Mouse (Mus musculus): ENCODE data around the gene Tiam1.
A peak's percentile ranks its signal among the peaks of the same experiment; 100 is the strongest.

Gene Tiam1

GRCm38 (mm10) chr16:89946816-89947215, 196.8 kb downstream of the Tiam1 start:
- no peak for DNase-seq

GRCm38 (mm10) chr16:89944604-89945283, 198.8 kb downstream of the Tiam1 start:
- DNase-seq: peak; percentile 50

GRCm38 (mm10) chr16:89944050-89944449, 199.5 kb downstream of the Tiam1 start:
- DNase-seq: peak; percentile 66

GRCm38 (mm10) chr16:89943267-89943971, 200.2 kb downstream of the Tiam1 start:
- peak; percentile 39 for DNase-seq

- DNase-seq: no peak
Measured at GRCm38 (mm10) chr16:89940696-89941095, 202.9 kb downstream of the Tiam1 start.

GRCm38 (mm10) chr16:89938277-89938676, 205.3 kb downstream of the Tiam1 start:
- no peak for DNase-seq

GRCm38 (mm10) chr16:89936571-89936970, 207.0 kb downstream of the Tiam1 start:
- no peak for DNase-seq

GRCm38 (mm10) chr16:89935398-89935797, 208.2 kb downstream of the Tiam1 start:
- DNase-seq: no peak

- DNase-seq: no peak
Measured at GRCm38 (mm10) chr16:89934616-89935015, 209.0 kb downstream of the Tiam1 start.

GRCm38 (mm10) chr16:89933976-89934375, 209.6 kb downstream of the Tiam1 start:
- DNase-seq: no peak

GRCm38 (mm10) chr16:89928611-89929010, 215.0 kb downstream of the Tiam1 start:
- DNase-seq: no peak

GRCm38 (mm10) chr16:89924249-89924890, 219.2 kb downstream of the Tiam1 start:
- DNase-seq: no peak

- no peak for DNase-seq
Measured at GRCm38 (mm10) chr16:89923311-89923710, 220.3 kb downstream of the Tiam1 start.

GRCm38 (mm10) chr16:89922458-89922857, 221.1 kb downstream of the Tiam1 start:
- no peak for DNase-seq

GRCm38 (mm10) chr16:89921370-89921769, 222.2 kb downstream of the Tiam1 start:
- no peak for DNase-seq

- DNase-seq: no peak
Measured at GRCm38 (mm10) chr16:89920417-89920816, 223.2 kb downstream of the Tiam1 start.

- no peak for DNase-seq
Measured at GRCm38 (mm10) chr16:89917404-89917803, 226.2 kb downstream of the Tiam1 start.

GRCm38 (mm10) chr16:89914946-89915345, 228.6 kb downstream of the Tiam1 start:
- DNase-seq: no peak

- no peak for DNase-seq
Measured at GRCm38 (mm10) chr16:89912686-89913375, 230.7 kb downstream of the Tiam1 start.

GRCm38 (mm10) chr16:89909393-89910068, 234.0 kb downstream of the Tiam1 start:
- no peak for DNase-seq

- DNase-seq: no peak
Measured at GRCm38 (mm10) chr16:89907651-89908050, 235.9 kb downstream of the Tiam1 start.

GRCm38 (mm10) chr16:89906909-89907308, 236.7 kb downstream of the Tiam1 start:
- no peak for DNase-seq
